ENCODE assay signal across 25 mouse cellular contexts in the genomic region with DNA sequence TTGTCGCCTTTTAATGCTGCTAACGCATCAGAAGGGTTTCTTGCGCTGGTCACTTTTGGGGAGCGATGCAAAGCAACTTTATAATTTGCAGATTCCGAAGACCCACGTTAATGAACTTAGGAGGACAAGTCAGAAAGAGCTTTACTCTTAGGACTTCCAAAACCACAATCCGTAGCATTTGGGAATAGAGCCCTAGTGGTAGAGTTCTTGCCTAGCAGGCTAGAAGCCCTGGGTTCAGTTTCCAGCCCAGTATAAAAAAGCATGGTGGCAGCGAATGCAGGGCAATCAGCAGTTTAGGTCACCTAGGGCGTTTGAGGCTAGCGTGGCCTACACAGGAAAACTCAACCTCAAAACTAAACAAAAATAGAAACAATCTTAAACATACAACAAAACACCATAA. TPM values are rescaled to one million over a fixed set of nuclear protein-coding genes. Genes with fewer than 3 reads are reported as not detected.
DNase-seq lines count a peak whose midpoint lies in the region; ATAC-seq and TF ChIP-seq lines count a peak whose summit lies in the region.
"Had no signal": no experiment of that assay in that cellular context is flagged by ENCODE, and none has a peak within 500 bp of the region (broad histone marks: within the 10 kb centered on the region; RNA-seq: fewer than 3 reads in every experiment).

No protein-coding gene starts in this region.

- DNase-seq in layer of hippocampus, adult 2 months (ENCODE audit: low spot score in 2 of 2), result no peak
- no peak for DNase-seq in layer of hippocampus, postnatal 10 days (ENCODE audit: low spot score in 2 of 2)
- DNase-seq in neural tube, embryonic 10.5 days (ENCODE audit: extremely low spot score, low spot score), result no peak
- DNase-seq in ZHBTc4 (ENCODE audit: low read depth, low spot score), result peak; percentile 56
- no peak for DNase-seq in urinary bladder, adult 2 months (ENCODE audit: low spot score)
- DNase-seq: adrenal gland, adult 8-10 months; cerebellum, adult 9-10 months; heart, postnatal 14 days; kidney, adult 2 months; kidney, postnatal 4 days; layer of hippocampus, postnatal 36 days; lung, postnatal 4 days; thymus, adult 2 months had no signal

- no peaks in the 10 kb centered on the region for H3K36me3 ChIP-seq in neural tube, embryonic 12.5 days
- 0 out of 2 replicates have a peak, but pooled peaks cover 2% of the 10 kb centered on the region for H3K36me3 ChIP-seq in neural tube, embryonic 15.5 days
- H3K36me3 ChIP-seq: embryonic facial prominence, embryonic 15.5 days; midbrain, embryonic 15.5 days had no signal

- no peaks in the 10 kb centered on the region for H3K9me3 ChIP-seq in neural tube, embryonic 12.5 days
- H3K9me3 ChIP-seq in neural tube, embryonic 15.5 days (replicated peaks), result no peaks in the 10 kb centered on the region
- H3K9me3 ChIP-seq: embryonic facial prominence, embryonic 15.5 days; forebrain, embryonic 12.5 days; midbrain, embryonic 15.5 days had no signal

- H3K9ac ChIP-seq in neural tube, embryonic 12.5 days, result no peak overlapping the region
- no peak overlapping the region for H3K9ac ChIP-seq in neural tube, embryonic 15.5 days (replicated peaks)
- H3K9ac ChIP-seq: forebrain, embryonic 12.5 days had no signal

- H3K4me1 ChIP-seq in neural tube, embryonic 12.5 days, result peaks cover 9% of the 10 kb centered on the region
- peaks cover 15% of the 10 kb centered on the region for H3K4me1 ChIP-seq in neural tube, embryonic 15.5 days

- no peak for ATAC-seq in neural tube, embryonic 12.5 days (ENCODE audit: low FRiP score, low read depth)
- ATAC-seq in neural tube, embryonic 15.5 days (ENCODE audit: low FRiP score), result no peak

- no peaks in the 10 kb centered on the region for H3K27me3 ChIP-seq in neural tube, embryonic 12.5 days (replicated peaks)
- no peaks in the 10 kb centered on the region for H3K27me3 ChIP-seq in neural tube, embryonic 15.5 days (replicated peaks)
- H3K27me3 ChIP-seq: embryonic facial prominence, embryonic 15.5 days; forebrain, embryonic 12.5 days; midbrain, embryonic 15.5 days had no signal

- no peak overlapping the region for H3K4me3 ChIP-seq in layer of hippocampus, adult 2 months
- H3K4me3 ChIP-seq in neural tube, embryonic 12.5 days, result no peak overlapping the region
- no peak overlapping the region for H3K4me3 ChIP-seq in neural tube, embryonic 15.5 days (replicated peaks)

- 32% methylated on average over 10 of the region's 10 CpGs for WGBS in neural tube, embryonic 12.5 days
- 39% methylated on average over 10 of the region's 10 CpGs for WGBS in neural tube, embryonic 15.5 days

- H3K4me2 ChIP-seq in neural tube, embryonic 12.5 days (replicated peaks), result peak overlapping the region; percentile 90; the same call in 1 of the 2 replicates
- H3K4me2 ChIP-seq in neural tube, embryonic 15.5 days, result peak overlapping the region; percentile 93; the same call in 1 of the 2 replicates

- H3K27ac ChIP-seq in layer of hippocampus, adult 2 months, result no peak overlapping the region
- H3K27ac ChIP-seq in neural tube, embryonic 12.5 days, result no peak overlapping the region
- no peak overlapping the region for H3K27ac ChIP-seq in neural tube, embryonic 15.5 days (replicated peaks)
- H3K27ac ChIP-seq: embryonic facial prominence, embryonic 15.5 days had no signal

- peak; percentile 54 for TF ChIP-seq CTCF in layer of hippocampus, adult 2 months (conservative IDR thresholded peaks at IDR 0.05)

RNA-seq across cellular contexts. Expression of a gene that starts 1.0 kb away (rescaled TPM):
- 10 to 100 TPM; 61.7 to 62.9 TPM for total RNA-seq in layer of hippocampus, adult 2 months (2021)
- 10 to 100 TPM; 57.3 to 58.6 TPM for total RNA-seq in layer of hippocampus, postnatal 10 days (2021)
- 41.1 and 42.7 TPM in 2 replicates for polyA plus RNA-seq in neural tube, embryonic 12.5 days (2016; fragmentation: Nextera tagmentation; extraction: Ambion mirVana)
- polyA plus RNA-seq in neural tube, embryonic 15.5 days (2015; fragmentation: Nextera tagmentation; extraction: Ambion mirVana), result 47.0 and 47.4 TPM in 2 replicates
- 35.0 and 35.6 TPM in 2 replicates for polyA plus RNA-seq in urinary bladder, adult 2 months (2012; rRNA removed)

RNA-seq across cellular contexts. Expression of a gene that starts 16.9 kb away (rescaled TPM):
- not detected for total RNA-seq in layer of hippocampus, adult 2 months (2021)
- not detected for total RNA-seq in layer of hippocampus, postnatal 10 days (2021)
- polyA plus RNA-seq in neural tube, embryonic 12.5 days (2016; fragmentation: Nextera tagmentation; extraction: Ambion mirVana), result 0.84 and 1.9 TPM in 2 replicates
- 0.19 and 0.37 TPM in 2 replicates for polyA plus RNA-seq in neural tube, embryonic 15.5 days (2015; fragmentation: Nextera tagmentation; extraction: Ambion mirVana)
- not detected in 2 replicates for polyA plus RNA-seq in urinary bladder, adult 2 months (2012; rRNA removed)
- total RNA-seq: adrenal gland, adult 8-10 months; heart, postnatal 14 days; hindbrain, postnatal 0 days; layer of hippocampus, postnatal 36 days had no signal
- polyA plus RNA-seq: embryonic facial prominence, embryonic 15.5 days; hindbrain, postnatal 0 days; kidney, adult 2 months; small intestine, adult 2 months had no signal

RNA-seq across cellular contexts. Expression of a gene that starts 33.3 kb away (rescaled TPM):
- 100 to 1,000 TPM; 123 to 125 TPM for total RNA-seq in layer of hippocampus, adult 2 months (2021)
- 100 to 1,000 TPM; 199 to 225 TPM for total RNA-seq in layer of hippocampus, postnatal 10 days (2021)
- 2,314 and 2,342 TPM in 2 replicates for polyA plus RNA-seq in neural tube, embryonic 12.5 days (2016; fragmentation: Nextera tagmentation; extraction: Ambion mirVana)
- polyA plus RNA-seq in neural tube, embryonic 15.5 days (2015; fragmentation: Nextera tagmentation; extraction: Ambion mirVana), result 921 and 1,163 TPM in 2 replicates
- polyA plus RNA-seq in urinary bladder, adult 2 months (2012; rRNA removed), result 131 and 148 TPM in 2 replicates

RNA-seq across cellular contexts. Expression of a gene that starts 51.9 kb away (rescaled TPM):
- not detected for total RNA-seq in layer of hippocampus, adult 2 months (2021)
- total RNA-seq in layer of hippocampus, postnatal 10 days (2021), result not detected
- polyA plus RNA-seq in neural tube, embryonic 12.5 days (2016; fragmentation: Nextera tagmentation; extraction: Ambion mirVana), result not detected in 2 replicates
- not detected in 2 replicates for polyA plus RNA-seq in neural tube, embryonic 15.5 days (2015; fragmentation: Nextera tagmentation; extraction: Ambion mirVana)
- polyA plus RNA-seq in urinary bladder, adult 2 months (2012; rRNA removed), result 0.37 and 0.44 TPM in 2 replicates
- total RNA-seq: CH12.LX; granulocyte monocyte progenitor cell, adult 5-6 weeks; heart, postnatal 14 days; hindbrain, postnatal 0 days; layer of hippocampus, postnatal 36 days had no signal
- polyA plus RNA-seq: embryonic facial prominence, embryonic 15.5 days; forebrain, embryonic 12.5 days; hindbrain, postnatal 0 days; limb, embryonic 11.5 days; midbrain, embryonic 15.5 days; neural tube, embryonic 14.5 days; stomach, embryonic 14.5 days had no signal

RNA-seq across cellular contexts. Expression of a gene that starts 58.9 kb away (rescaled TPM):
- total RNA-seq in layer of hippocampus, adult 2 months (2021), result 1 to 10 TPM; 2.7 to 3.0 TPM
- 1 to 10 TPM; 2.1 to 2.7 TPM for total RNA-seq in layer of hippocampus, postnatal 10 days (2021)
- polyA plus RNA-seq in neural tube, embryonic 12.5 days (2016; fragmentation: Nextera tagmentation; extraction: Ambion mirVana), result 0.65 and 1.5 TPM in 2 replicates
- polyA plus RNA-seq in neural tube, embryonic 15.5 days (2015; fragmentation: Nextera tagmentation; extraction: Ambion mirVana), result 2.5 and 3.7 TPM in 2 replicates
- 11.8 and 17.7 TPM in 2 replicates for polyA plus RNA-seq in urinary bladder, adult 2 months (2012; rRNA removed)
- total RNA-seq: adrenal gland, adult 8-10 months had no signal
